Mouse (Mus musculus) lung, embryonic 16.5 days (tissue): ENCODE results near the gene Leo1. TPM values are rescaled to one million over a fixed set of nuclear protein-coding genes. Genes with fewer than 3 reads are reported as not detected.

Source experiments
- polyA plus RNA-seq: library from polyadenylated mRNA; unstranded; fragments of >200 nt; fragmentation: Nextera tagmentation; extraction: Ambion mirVana; gene quantifications from 2 replicates; pipeline ENCODE4 v1.2.1, GENCODE M21; 2015

Leo1 gene
- polyA plus RNA-seq, 1 experiment from 2014 or later = 36.3 TPM

Other genes with a start within 250 kb of the Leo1 start
- gene Myo5c, start 209.5 kb upstream of the Leo1 start, polyA plus RNA-seq = 38.3 and 40.1 TPM in 2 replicates
- 16.8 and 17.5 TPM in 2 replicates for gene Gnb5, start 135.2 kb upstream of the Leo1 start, polyA plus RNA-seq
- gene Bcl2l10, start 93.8 kb upstream of the Leo1 start, polyA plus RNA-seq = not detected in 2 replicates
- 41.8 and 47.4 TPM in 2 replicates for gene Mapk6, start 31.5 kb upstream of the Leo1 start, polyA plus RNA-seq
- 177 and 185 TPM in 2 replicates for gene Tmod3, start 118.1 kb downstream of the Leo1 start, polyA plus RNA-seq
- gene Tmod2, start 169.8 kb downstream of the Leo1 start, polyA plus RNA-seq = 8.7 and 9.2 TPM in 2 replicates
- gene Lysmd2, start 184.2 kb downstream of the Leo1 start, polyA plus RNA-seq = 21.4 and 24.8 TPM in 2 replicates
- 1.0 and 1.2 TPM in 2 replicates for gene Scg3, start 242.5 kb downstream of the Leo1 start, polyA plus RNA-seq